7 mouse cellular contexts compared by ENCODE assay signal in genomic region chr14:118854371-118855114, GRCm38 (mm10).
DNase-seq lines count a peak whose midpoint lies in the region; ATAC-seq and TF ChIP-seq lines count a peak whose summit lies in the region.

No protein-coding gene starts in this region.

- intact Hi-C loops in gastrocnemius, postnatal 14 days (cut with DNase I; ENCODE audit: low total_unique reads): no loop called here

- peak overlapping the region; percentile 87 for H3K4me2 ChIP-seq in hindbrain, postnatal 0 days (ENCODE audit: low read depth, low read length)
- peak overlapping the region; percentile 93 for H3K4me2 ChIP-seq in midbrain, embryonic 15.5 days

- H3K27ac ChIP-seq in hindbrain, postnatal 0 days: 0 out of 2 replicates have a peak overlapping the region, but pooled peaks have one; percentile 22
- no peak overlapping the region for H3K27ac ChIP-seq in midbrain, embryonic 15.5 days

- peak; percentile 77 for ATAC-seq in hindbrain, postnatal 0 days
- peak; percentile 79 for ATAC-seq in midbrain, embryonic 15.5 days (replicated peaks)

- no peaks in the 10 kb centered on the region for H3K36me3 ChIP-seq in hindbrain, postnatal 0 days (ENCODE audit: insufficient read depth, low read length)
- no peaks in the 10 kb centered on the region for H3K36me3 ChIP-seq in midbrain, embryonic 15.5 days (replicated peaks)

- TF ChIP-seq CTCF in brain, embryonic 14.5 days (IDR thresholded peaks at IDR 0.05; ENCODE audit: borderline replicate concordance, extremely low read depth, insufficient read depth, insufficient read length): no peak
- no peak for TF ChIP-seq CTCF in hindbrain, postnatal 0 days (IDR thresholded peaks at IDR 0.05; ENCODE audit: low read depth)

- no peak for TF ChIP-seq POLR2A in brain, embryonic 14.5 days (IDR thresholded peaks at IDR 0.05; ENCODE audit: borderline replicate concordance, extremely low read depth, insufficient read depth, insufficient read length, poor library complexity, severe bottlenecking)

- peaks cover 6% of the 10 kb centered on the region for H3K27me3 ChIP-seq in hindbrain, postnatal 0 days (ENCODE audit: insufficient read depth, low read length)
- peaks cover 19% of the 10 kb centered on the region for H3K27me3 ChIP-seq in midbrain, embryonic 15.5 days (replicated peaks)

- H3K9me3 ChIP-seq in hindbrain, postnatal 0 days (ENCODE audit: low read length): no peaks in the 10 kb centered on the region
- H3K9me3 ChIP-seq in midbrain, embryonic 15.5 days: no peaks in the 10 kb centered on the region

- peak; percentile 46 for DNase-seq in Muller cell, postnatal 12 days (ENCODE audit: inconsistent ontology term)
- peak; percentile 66 for DNase-seq in brain, embryonic 14.5 days (ENCODE audit: low read depth)
- peak; percentile 27 for DNase-seq in gastrocnemius, postnatal 14 days
- DNase-seq in hindbrain, postnatal 0 days (ENCODE audit: low spot score): peak; percentile 64
- DNase-seq in liver: peak; percentile 52
- DNase-seq in spleen, postnatal 10 days (ENCODE audit: low spot score in 2 of 2): peak; percentile 33 to 67

- H3K9ac ChIP-seq in hindbrain, postnatal 0 days (replicated peaks; ENCODE audit: low read length): peak overlapping the region; percentile 43
- peak overlapping the region; percentile 21 for H3K9ac ChIP-seq in midbrain, embryonic 15.5 days

- peak overlapping the region; percentile 48 for H3K4me3 ChIP-seq in hindbrain, postnatal 0 days (ENCODE audit: low read length)
- H3K4me3 ChIP-seq in midbrain, embryonic 15.5 days: peak overlapping the region; percentile 45

- no peaks in the 10 kb centered on the region; the same call in 1 of the 2 replicates for H3K4me1 ChIP-seq in hindbrain, postnatal 0 days (ENCODE audit: insufficient read depth, low read length)
- peaks cover 13% of the 10 kb centered on the region for H3K4me1 ChIP-seq in midbrain, embryonic 15.5 days

- WGBS in hindbrain, postnatal 0 days: 2% methylated on average over 46 of the region's 48 CpGs
- 2% methylated on average over 48 of the region's 48 CpGs for WGBS in midbrain, embryonic 15.5 days
